Mouse (Mus musculus) erythroblast, embryonic 14.5 days (primary cell): ENCODE results near the gene Klhdc3. TPM values are rescaled to one million over a fixed set of nuclear protein-coding genes. Genes with fewer than 3 reads are reported as not detected.

Experiments used
- H3K27me3 ChIP-seq: 2 replicates; pipeline ENCODE4 v1.6.1; 2012; ENCODE audit warnings: inconsistent platforms; ENCODE audit not compliant: control insufficient read depth
- H3K36me3 ChIP-seq: 2 replicates; pipeline ENCODE4 v1.6.1; 2012; ENCODE audit warnings: mild to moderate bottlenecking, inconsistent platforms; ENCODE audit not compliant: control insufficient read depth
- H3K4me1 ChIP-seq: 2 replicates; pipeline ENCODE4 v1.6.1; 2012; ENCODE audit warnings: inconsistent platforms; ENCODE audit not compliant: control insufficient read depth
- H3K4me3 ChIP-seq: replicated peaks from 2 replicates; pipeline ENCODE3; 2012; ENCODE audit warnings: moderate library complexity, mild to moderate bottlenecking, inconsistent platforms
- H3K9me3 ChIP-seq: 2 replicates; pipeline ENCODE4 v1.6.1; 2012; ENCODE audit warnings: low read length, inconsistent platforms, mixed read lengths; ENCODE audit not compliant: control insufficient read depth
- GATA1 ChIP-seq: IDR thresholded peaks from 2 replicates; pipeline ENCODE4 v1.6.1; 2012; ENCODE audit warnings: low read length, inconsistent platforms, mixed read lengths
- TAL1 ChIP-seq: IDR thresholded peaks from 3 replicates; pipeline ENCODE4 v1.6.1; 2012; ENCODE audit warnings: low read length, inconsistent platforms, mixed read lengths
- polyA plus RNA-seq: library from polyadenylated mRNA; stranded (reverse); fragments of >175 nt; gene quantifications from 2 replicates; pipeline ENCODE4 v1.2.3, GENCODE M21; 2012

Gene Klhdc3
- polyA plus RNA-seq, 1 experiment: 23.8 TPM

- Histone ChIP-seq H3K4me1 (peaks cover 11% of the 10 kb centered on the region), H3K9me3 (no peaks in the 10 kb centered on the region), H3K4me3 (no peak overlapping the region), H3K27me3 (no peaks in the 10 kb centered on the region), H3K36me3 (peaks cover 13% of the 10 kb centered on the region)
- no peak for TF ChIP-seq GATA1
- TF ChIP-seq TAL1: no peak
Observed at GRCm38 (mm10) chr17:46639929-46640328, 40.8 kb downstream of the Klhdc3 start.

- peaks cover 2% of the 10 kb centered on the region; the same call in 1 of the 2 replicates for H3K4me1 ChIP-seq
- no peak overlapping the region for H3K4me3 ChIP-seq
- H3K36me3 ChIP-seq: peaks cover 12% of the 10 kb centered on the region
- no peak for TF ChIP-seq GATA1
- TF ChIP-seq TAL1: no peak
- no peaks in the 10 kb centered on the region for H3K27me3 ChIP-seq
- H3K9me3 ChIP-seq: no peaks in the 10 kb centered on the region
Observed at GRCm38 (mm10) chr17:46636831-46637523, 43.7 kb downstream of the Klhdc3 start.

DNA sequence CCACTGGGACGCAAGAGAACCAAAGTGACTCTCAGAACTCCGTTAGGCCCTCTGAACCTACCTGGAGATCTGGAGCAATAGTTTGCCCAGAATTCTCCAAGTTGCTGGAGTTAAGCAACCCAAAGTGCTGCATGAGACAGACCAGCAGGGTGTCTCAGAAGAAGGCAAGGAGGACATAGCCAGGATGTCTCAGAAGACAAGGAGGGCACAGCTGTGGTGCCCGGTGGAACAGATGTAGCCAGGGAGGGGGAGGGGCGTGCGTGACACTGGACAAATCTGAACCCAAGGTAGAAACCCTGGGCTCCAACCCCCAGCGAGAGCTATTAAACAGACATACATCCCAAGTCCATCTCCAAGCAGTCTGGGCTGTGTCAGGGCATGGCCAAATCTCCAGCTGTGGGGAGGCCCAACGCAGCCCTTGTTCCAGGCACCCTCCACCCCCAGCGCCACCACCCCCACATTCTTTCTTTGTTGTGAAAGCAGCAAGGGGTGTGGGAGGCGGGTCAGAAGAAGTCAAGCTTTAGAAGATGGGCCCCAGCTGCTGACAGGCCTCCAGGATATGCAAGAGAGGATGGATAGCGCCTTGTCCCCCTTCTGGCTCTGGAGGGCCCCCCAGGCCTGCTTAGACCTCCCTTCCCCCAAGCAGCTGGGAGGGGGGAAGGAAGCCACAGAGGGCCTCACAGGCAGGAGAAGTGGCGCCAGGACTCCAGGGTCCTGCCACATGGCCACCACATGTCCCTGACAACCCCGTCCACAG is 50.9 kb downstream of the Klhdc3 start:
- TF ChIP-seq GATA1: no peak
- TF ChIP-seq TAL1: no peak
- no peak overlapping the region for H3K4me3 ChIP-seq
- H3K27me3 ChIP-seq: peaks cover 44% of the 10 kb centered on the region
- no peaks in the 10 kb centered on the region; the same call in 1 of the 2 replicates for H3K9me3 ChIP-seq
- H3K4me1 ChIP-seq: no peaks in the 10 kb centered on the region
- no peaks in the 10 kb centered on the region; the same call in 1 of the 2 replicates for H3K36me3 ChIP-seq

- Histone ChIP-seq H3K27me3 (peaks cover 48% of the 10 kb centered on the region), H3K36me3 (no peaks in the 10 kb centered on the region; the same call in 1 of the 2 replicates), H3K4me3 (peak within 1 kb of the TSS; percentile 55), H3K4me1 (no peaks in the 10 kb centered on the region; the same call in 1 of the 2 replicates), H3K9me3 (no peaks in the 10 kb centered on the region; the same call in 1 of the 2 replicates)
- TF ChIP-seq GATA1 (no peak), TAL1 (no peak)
Observed at GRCm38 (mm10) chr17:46628791-46629684, 51.7 kb downstream of the Klhdc3 start, which contains the start of gene Ptk7. Gene Ptk7, minus strand, starts transcription at chr17:46629504.

DNA sequence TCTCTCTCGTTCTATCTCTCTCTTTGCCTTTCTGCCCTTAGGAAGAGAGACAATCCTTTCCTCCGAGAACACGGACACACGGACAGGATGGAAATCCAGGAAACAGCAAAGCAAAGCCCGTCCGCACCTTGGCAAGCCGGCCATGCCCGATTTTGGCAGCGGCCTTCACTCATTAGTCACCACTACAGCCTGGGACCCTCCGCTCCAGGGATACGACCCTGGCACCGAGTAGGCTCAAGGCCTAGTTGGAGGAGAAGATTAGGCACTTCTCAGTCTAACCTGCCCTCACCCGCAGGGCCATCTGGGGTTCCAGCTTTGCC is 52.3 kb downstream of the Klhdc3 start:
- Histone ChIP-seq H3K4me3 (peak overlapping the region; percentile 55), H3K4me1 (no peaks in the 10 kb centered on the region; the same call in 1 of the 2 replicates), H3K9me3 (no peaks in the 10 kb centered on the region; the same call in 1 of the 2 replicates), H3K27me3 (peaks cover 50% of the 10 kb centered on the region), H3K36me3 (no peaks in the 10 kb centered on the region; the same call in 1 of the 2 replicates)
- TF ChIP-seq TAL1: no peak
- TF ChIP-seq GATA1: no peak

DNA sequence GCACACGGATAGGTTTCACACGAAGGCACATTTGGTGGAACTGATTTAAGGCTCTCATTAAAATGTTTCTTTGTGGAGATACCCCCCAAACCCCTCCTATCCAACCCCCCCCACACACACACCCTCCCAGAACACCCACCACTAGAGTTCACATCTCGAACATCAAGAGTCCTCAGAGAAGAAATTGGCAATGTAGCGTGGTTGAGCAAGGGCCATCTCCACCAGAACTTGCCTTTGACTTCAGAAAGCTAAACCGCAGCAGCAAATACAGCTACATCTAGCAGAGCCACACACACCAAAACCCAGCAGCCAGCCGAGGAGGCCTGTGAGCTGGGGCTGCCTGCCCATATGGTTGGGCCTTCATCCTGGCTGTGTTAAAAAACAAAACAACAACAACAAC is 53.3 kb downstream of the Klhdc3 start:
- no peaks in the 10 kb centered on the region; the same call in 1 of the 2 replicates for H3K9me3 ChIP-seq
- no peak overlapping the region for H3K4me3 ChIP-seq
- peaks cover 50% of the 10 kb centered on the region for H3K27me3 ChIP-seq
- H3K4me1 ChIP-seq: no peaks in the 10 kb centered on the region; the same call in 1 of the 2 replicates
- no peaks in the 10 kb centered on the region; the same call in 1 of the 2 replicates for H3K36me3 ChIP-seq
- TF ChIP-seq TAL1: no peak
- TF ChIP-seq GATA1: no peak

GRCm38 (mm10) chr17:46624598-46624997 is 56.1 kb downstream of the Klhdc3 start:
- no peaks in the 10 kb centered on the region; the same call in 1 of the 2 replicates for H3K4me1 ChIP-seq
- H3K4me3 ChIP-seq: no peak overlapping the region
- H3K36me3 ChIP-seq: no peaks in the 10 kb centered on the region
- TF ChIP-seq TAL1 (no peak), GATA1 (no peak)
- H3K9me3 ChIP-seq: no peaks in the 10 kb centered on the region; the same call in 1 of the 2 replicates
- H3K27me3 ChIP-seq: peaks cover 39% of the 10 kb centered on the region

Other genes with a start within 250 kb of the Klhdc3 start
- not detected in 2 replicates for gene Slc22a7, start 242.5 kb downstream of the Klhdc3 start, polyA plus RNA-seq
- gene Ttbk1, start 193.2 kb downstream of the Klhdc3 start, polyA plus RNA-seq: 0.01 TPM in 2 replicates
- gene Dnph1, start 184.2 kb downstream of the Klhdc3 start, polyA plus RNA-seq: 1.5 and 1.9 TPM in 2 replicates
- 0.01 and 0.09 TPM in 2 replicates for gene Cul9, start 134.5 kb downstream of the Klhdc3 start, polyA plus RNA-seq
- 5.1 and 6.1 TPM in 2 replicates for gene Srf, start 124.7 kb downstream of the Klhdc3 start, polyA plus RNA-seq
- 0.03 and 0.04 TPM in 2 replicates for gene Ptk7, start 51.4 kb downstream of the Klhdc3 start, polyA plus RNA-seq
- gene Klc4, start 34.9 kb downstream of the Klhdc3 start, polyA plus RNA-seq: 2.0 TPM in 2 replicates
- 34.1 and 35.9 TPM in 2 replicates for gene Mrpl2, start 34.7 kb downstream of the Klhdc3 start, polyA plus RNA-seq
- gene Cul7, start 30.6 kb downstream of the Klhdc3 start, polyA plus RNA-seq: 1.3 and 2.3 TPM in 2 replicates
- gene Rrp36, start 6.6 kb downstream of the Klhdc3 start, polyA plus RNA-seq: 2.0 and 2.6 TPM in 2 replicates
- 13.0 and 13.9 TPM in 2 replicates for gene Mea1, start 2.1 kb downstream of the Klhdc3 start, polyA plus RNA-seq
- 7.4 and 7.5 TPM in 2 replicates for gene Ppp2r5d, start 24.2 kb upstream of the Klhdc3 start, polyA plus RNA-seq
- gene Pex6, start 30.5 kb upstream of the Klhdc3 start, polyA plus RNA-seq: 1.5 and 1.7 TPM in 2 replicates
- 0.05 TPM in 1 of 2 replicates, not detected in the other for gene Gnmt, start 48.3 kb upstream of the Klhdc3 start, polyA plus RNA-seq
- 3.0 and 3.2 TPM in 2 replicates for gene Cnpy3, start 71.3 kb upstream of the Klhdc3 start, polyA plus RNA-seq
- not detected in 2 replicates for gene Ptcra, start 82.8 kb upstream of the Klhdc3 start, polyA plus RNA-seq
- 6.8 and 7.8 TPM in 2 replicates for gene 2310039H08Rik, start 91.7 kb upstream of the Klhdc3 start, polyA plus RNA-seq
- 0.31 and 0.42 TPM in 2 replicates for gene Rpl7l1, start 101.8 kb upstream of the Klhdc3 start, polyA plus RNA-seq
- 0.30 and 0.33 TPM in 2 replicates for gene Bicral, start 177.6 kb upstream of the Klhdc3 start, polyA plus RNA-seq
- 2.2 and 2.3 TPM in 2 replicates for gene Tbcc, start 209.8 kb upstream of the Klhdc3 start, polyA plus RNA-seq
- gene Prph2, start 229.5 kb upstream of the Klhdc3 start, polyA plus RNA-seq: not detected in 2 replicates